Mouse (Mus musculus): ENCODE data around the gene Atrip.
A peak's percentile ranks its signal among the peaks of the same experiment; 100 is the strongest.

Gene Atrip

GRCm38 (mm10) chr9:109031001-109031400, 42.9 kb downstream of the Atrip start:
- no peak for DNase-seq

- no peak for DNase-seq
Measured at GRCm38 (mm10) chr9:109030312-109030711, 43.6 kb downstream of the Atrip start.

GRCm38 (mm10) chr9:109028919-109029318, 45.0 kb downstream of the Atrip start:
- no peak for DNase-seq

- no peak for DNase-seq
Measured at GRCm38 (mm10) chr9:109028421-109028820, 45.5 kb downstream of the Atrip start.

- DNase-seq: no peak
Measured at GRCm38 (mm10) chr9:109027521-109027920, 46.4 kb downstream of the Atrip start.

- peak; percentile 36 to 43 for DNase-seq
Measured at GRCm38 (mm10) chr9:109022866-109023685, 50.8 kb downstream of the Atrip start.

GRCm38 (mm10) chr9:109021428-109021827, 52.5 kb downstream of the Atrip start:
- peak; percentile 65 to 70 for DNase-seq

GRCm38 (mm10) chr9:109016973-109017604, 56.8 kb downstream of the Atrip start:
- no peak for DNase-seq

GRCm38 (mm10) chr9:109015397-109015796, 58.5 kb downstream of the Atrip start:
- DNase-seq: no peak

- DNase-seq: no peak
Measured at GRCm38 (mm10) chr9:109010316-109010690, 63.6 kb downstream of the Atrip start.

GRCm38 (mm10) chr9:109009636-109010315, 64.1 kb downstream of the Atrip start:
- no peak for DNase-seq

- DNase-seq: no peak
Measured at GRCm38 (mm10) chr9:109008994-109009635, 64.8 kb downstream of the Atrip start.

- no peak for DNase-seq
Measured at GRCm38 (mm10) chr9:109008081-109008480, 65.8 kb downstream of the Atrip start.

Data from B cell, adult 2 months (primary cell).